In the genomic region with DNA sequence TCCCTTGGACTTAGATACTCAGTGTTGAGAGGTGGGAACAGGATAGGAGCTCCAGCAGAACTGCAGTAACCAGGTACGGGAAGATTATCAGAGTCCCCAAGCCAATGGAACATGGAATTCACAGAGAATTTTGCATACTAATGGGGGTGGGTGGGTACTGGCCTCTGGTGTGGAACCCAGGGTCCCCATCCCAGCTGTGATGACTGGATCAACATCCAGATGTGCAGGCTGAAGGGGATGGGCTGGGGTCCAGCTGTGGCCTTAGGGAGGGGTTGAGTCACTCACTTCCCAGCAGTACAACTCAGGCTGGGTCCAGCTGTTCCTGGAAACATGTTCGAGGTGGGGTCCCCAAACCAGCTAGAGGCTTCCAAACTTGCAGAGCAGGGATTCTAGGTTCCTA, we compare ENCODE assay signal across 29 mouse cellular contexts. TPM values are rescaled to one million over a fixed set of nuclear protein-coding genes. Genes with fewer than 3 reads are reported as not detected.
DNase-seq lines count a peak whose midpoint lies in the region; ATAC-seq and TF ChIP-seq lines count a peak whose summit lies in the region.
"Had no signal": no experiment of that assay in that cellular context is flagged by ENCODE, and none has a peak within 500 bp of the region (broad histone marks: within the 10 kb centered on the region; RNA-seq: fewer than 3 reads in every experiment).

No protein-coding gene starts in this region.

- 86% methylated on average over 2 of the region's 2 CpGs for whole genome bisulfite sequencing in midbrain, embryonic 11.5 days
- WGBS in midbrain, embryonic 14.5 days: 67% methylated on average over 2 of the region's 2 CpGs
- 78% methylated on average over 2 of the region's 2 CpGs for WGBS in small intestine, adult 2 months

- no peak for TF ChIP-seq POLR2A in small intestine, adult 2 months (IDR thresholded peaks at IDR 0.05; ENCODE audit: low read depth, low read length)

- no peak overlapping the region for H3K9ac ChIP-seq in midbrain, embryonic 11.5 days (ENCODE audit: low read length)
- no peak overlapping the region for H3K9ac ChIP-seq in midbrain, embryonic 14.5 days (replicated peaks; ENCODE audit: low read length)
- H3K9ac ChIP-seq: embryonic facial prominence, embryonic 12.5 days; hindbrain, embryonic 13.5 days had no signal

- H3K4me3 ChIP-seq in midbrain, embryonic 11.5 days (ENCODE audit: low read depth, low read length): no peak overlapping the region
- H3K4me3 ChIP-seq in midbrain, embryonic 14.5 days (replicated peaks; ENCODE audit: low read depth, low read length): no peak overlapping the region
- no peak overlapping the region for H3K4me3 ChIP-seq in small intestine, adult 2 months (ENCODE audit: low read depth, low read length)
- H3K4me3 ChIP-seq: embryonic facial prominence, embryonic 12.5 days; hindbrain, embryonic 13.5 days; limb, embryonic 10.5 days; midbrain, embryonic 10.5 days had no signal

- no peak overlapping the region for H3K4me2 ChIP-seq in midbrain, embryonic 11.5 days
- H3K4me2 ChIP-seq in midbrain, embryonic 14.5 days (ENCODE audit: low read length): no peak overlapping the region
- H3K4me2 ChIP-seq: embryonic facial prominence, embryonic 12.5 days; hindbrain, embryonic 13.5 days had no signal

- H3K27ac ChIP-seq in midbrain, embryonic 11.5 days (ENCODE audit: low read depth, low read length): no peak overlapping the region
- H3K27ac ChIP-seq in midbrain, embryonic 14.5 days (replicated peaks; ENCODE audit: low read depth, low read length): no peak overlapping the region
- H3K27ac ChIP-seq in small intestine, adult 2 months (ENCODE audit: insufficient read depth, low read depth, low read length): peak overlapping the region; percentile 10; the same call in 1 of the 2 replicates
- H3K27ac ChIP-seq: embryonic facial prominence, embryonic 12.5 days; hindbrain, embryonic 13.5 days; limb, embryonic 10.5 days; midbrain, embryonic 10.5 days had no signal

- intact Hi-C loops in heart, postnatal 36 days (cut with DNase I): no loop called here

- ATAC-seq in midbrain, embryonic 11.5 days (ENCODE audit: low FRiP score): no peak
- no peak for ATAC-seq in midbrain, embryonic 14.5 days (ENCODE audit: low FRiP score, low TSS enrichment)
- ATAC-seq: inflammation-experienced regulatory T-cells, adult 6 months; lung, postnatal 0 days had no signal

- H3K4me1 ChIP-seq in midbrain, embryonic 11.5 days (ENCODE audit: control insufficient read depth, insufficient read depth, low read length): peaks cover 25% of the 10 kb centered on the region
- peaks cover 24% of the 10 kb centered on the region for H3K4me1 ChIP-seq in midbrain, embryonic 14.5 days (ENCODE audit: control insufficient read depth, insufficient read depth, low read length)
- H3K4me1 ChIP-seq in small intestine, adult 2 months (ENCODE audit: control insufficient read depth, insufficient read depth, insufficient read length, low read length): peaks cover 33% of the 10 kb centered on the region

- no peaks in the 10 kb centered on the region for H3K9me3 ChIP-seq in midbrain, embryonic 11.5 days (ENCODE audit: control insufficient read depth, low read length)
- no peaks in the 10 kb centered on the region for H3K9me3 ChIP-seq in midbrain, embryonic 14.5 days (ENCODE audit: control insufficient read depth, low read length)
- H3K9me3 ChIP-seq: embryonic facial prominence, embryonic 12.5 days; hindbrain, embryonic 13.5 days; limb, embryonic 10.5 days; midbrain, embryonic 10.5 days had no signal

- no peaks in the 10 kb centered on the region for H3K36me3 ChIP-seq in midbrain, embryonic 11.5 days (ENCODE audit: control insufficient read depth, insufficient read depth, low read length)
- H3K36me3 ChIP-seq in midbrain, embryonic 14.5 days (ENCODE audit: control insufficient read depth, insufficient read depth, low read length): no peaks in the 10 kb centered on the region
- H3K36me3 ChIP-seq in small intestine, adult 2 months (ENCODE audit: control insufficient read depth, insufficient read depth, low read length): 0 out of 2 replicates have a peak, but pooled peaks cover 2% of the 10 kb centered on the region
- H3K36me3 ChIP-seq: embryonic facial prominence, embryonic 12.5 days; hindbrain, embryonic 13.5 days; limb, embryonic 10.5 days; midbrain, embryonic 10.5 days had no signal

- peak; percentile 57 to 71 for DNase-seq in heart, adult 18-20 months
- no peak for DNase-seq in heart, postnatal 36 days
- DNase-seq in midbrain, embryonic 11.5 days (ENCODE audit: low spot score, missing footprints): peak; percentile 65
- DNase-seq in midbrain, embryonic 14.5 days: no peak
- peak; percentile 53 for DNase-seq in NIH3T3 (ENCODE audit: low read depth)
- no peak for DNase-seq in natural killer cell, adult 2 months (ENCODE audit: low spot score in 2 of 2)
- DNase-seq in urinary bladder, postnatal 14 days (ENCODE audit: low spot score): no peak
- DNase-seq: adrenal gland, postnatal 14 days; cerebellum, postnatal 25 days; gastrocnemius, postnatal 25 days; kidney, adult 8-10 months; kidney, postnatal 10 days; liver; thymus, adult 18-20 months; thymus, postnatal 4 days had no signal

- peaks cover 8% of the 10 kb centered on the region for H3K27me3 ChIP-seq in midbrain, embryonic 11.5 days (ENCODE audit: control insufficient read depth, insufficient read depth, low read length)
- 0 out of 2 replicates have a peak, but pooled peaks cover 9% of the 10 kb centered on the region for H3K27me3 ChIP-seq in midbrain, embryonic 14.5 days (ENCODE audit: control insufficient read depth, insufficient read depth, low read length)
- no peaks in the 10 kb centered on the region for H3K27me3 ChIP-seq in small intestine, adult 2 months (ENCODE audit: control insufficient read depth, insufficient read depth, low read length)

- no peak for TF ChIP-seq CTCF in small intestine, adult 2 months (IDR thresholded peaks at IDR 0.05; ENCODE audit: extremely low read depth, insufficient read length, insufficient replicate concordance, low read depth, low read length)

RNA-seq across cellular contexts. Expression of a gene that starts 2.5 kb away (rescaled TPM):
- 1 to 10 TPM; 2.7 TPM for total RNA-seq in heart, adult 18-20 months (2021)
- 1 to 10 TPM; 2.7 to 2.9 TPM for total RNA-seq in heart, postnatal 36 days (2021)
- 11.4 and 11.8 TPM in 2 replicates for polyA plus RNA-seq in midbrain, embryonic 11.5 days (2014; fragmentation: Nextera tagmentation; extraction: Ambion mirVana)
- 25.8 and 31.4 TPM in 2 replicates for polyA plus RNA-seq in midbrain, embryonic 14.5 days (2014; fragmentation: Nextera tagmentation; extraction: Ambion mirVana)
- polyA plus RNA-seq in small intestine, adult 2 months (2012; rRNA removed): 26.3 and 56.9 TPM in 2 replicates

RNA-seq across cellular contexts. Expression of a gene that starts 9.4 kb away (rescaled TPM):
- total RNA-seq in heart, adult 18-20 months (2021): 10 to 100 TPM; 11.0 to 13.9 TPM
- total RNA-seq in heart, postnatal 36 days (2021): 10 to 100 TPM; 14.9 to 26.9 TPM
- polyA plus RNA-seq in midbrain, embryonic 11.5 days (2014; fragmentation: Nextera tagmentation; extraction: Ambion mirVana): 3.4 and 4.5 TPM in 2 replicates
- 4.3 and 5.7 TPM in 2 replicates for polyA plus RNA-seq in midbrain, embryonic 14.5 days (2014; fragmentation: Nextera tagmentation; extraction: Ambion mirVana)
- 122 and 329 TPM in 2 replicates for polyA plus RNA-seq in small intestine, adult 2 months (2012; rRNA removed)

RNA-seq across cellular contexts. Expression of a gene that starts 18.3 kb away (rescaled TPM):
- total RNA-seq in heart, adult 18-20 months (2021): 10 to 100 TPM; 45.6 to 48.4 TPM
- 10 to 100 TPM; 48.6 to 56.7 TPM for total RNA-seq in heart, postnatal 36 days (2021)
- polyA plus RNA-seq in midbrain, embryonic 11.5 days (2014; fragmentation: Nextera tagmentation; extraction: Ambion mirVana): 113 and 121 TPM in 2 replicates
- 51.7 and 54.4 TPM in 2 replicates for polyA plus RNA-seq in midbrain, embryonic 14.5 days (2014; fragmentation: Nextera tagmentation; extraction: Ambion mirVana)
- polyA plus RNA-seq in small intestine, adult 2 months (2012; rRNA removed): 14.5 and 29.1 TPM in 2 replicates

RNA-seq across cellular contexts. Expression of a gene that starts 18.5 kb away (rescaled TPM):
- 100 to 1,000 TPM; 648 to 740 TPM for total RNA-seq in heart, adult 18-20 months (2021)
- total RNA-seq in heart, postnatal 36 days (2021): 100 to 1,000 TPM; 633 to 676 TPM
- 1,298 and 1,349 TPM in 2 replicates for polyA plus RNA-seq in midbrain, embryonic 11.5 days (2014; fragmentation: Nextera tagmentation; extraction: Ambion mirVana)
- polyA plus RNA-seq in midbrain, embryonic 14.5 days (2014; fragmentation: Nextera tagmentation; extraction: Ambion mirVana): 1,531 and 1,588 TPM in 2 replicates
- polyA plus RNA-seq in small intestine, adult 2 months (2012; rRNA removed): 70.6 and 141 TPM in 2 replicates

RNA-seq across cellular contexts. Expression of a gene that starts 18.7 kb away (rescaled TPM):
- 1 to 10 TPM in 1 of 2 experiments, not detected in 1; 2.3 TPM for total RNA-seq in heart, adult 18-20 months (2021)
- 1 to 10 TPM in 1 of 2 experiments, not detected in 1; 1.0 TPM for total RNA-seq in heart, postnatal 36 days (2021)
- not detected in 2 replicates for polyA plus RNA-seq in midbrain, embryonic 11.5 days (2014; fragmentation: Nextera tagmentation; extraction: Ambion mirVana)
- not detected in 2 replicates for polyA plus RNA-seq in midbrain, embryonic 14.5 days (2014; fragmentation: Nextera tagmentation; extraction: Ambion mirVana)
- 3.2 TPM in 1 of 2 replicates, not detected in the other for polyA plus RNA-seq in small intestine, adult 2 months (2012; rRNA removed)
- total RNA-seq: gastrocnemius, postnatal 25 days; layer of hippocampus, adult 18-20 months; layer of hippocampus, postnatal 14 days; neutrophil, adult 5-6 weeks had no signal
- polyA plus RNA-seq: C2C12; embryonic facial prominence, embryonic 12.5 days; forebrain, embryonic 11.5 days; heart, embryonic 16.5 days; hindbrain, embryonic 13.5 days; inflammation-experienced regulatory T-cells, adult 6 months; limb, embryonic 10.5 days; midbrain, embryonic 10.5 days; stomach, embryonic 16.5 days had no signal

Comparison
In these comparisons a context has a peak if more than half of its experiments do, and no peak if none do; other contexts are left out.
1. DNase-seq: peak in heart, adult 18-20 months (2 of 2), midbrain, embryonic 11.5 days (single experiment) and NIH3T3 (single experiment); none in heart, postnatal 36 days (0 of 2), midbrain, embryonic 14.5 days (single experiment), natural killer cell, adult 2 months (0 of 2) and urinary bladder, postnatal 14 days (single experiment).
2. RNA of a gene that starts 9.4 kb away (polyA plus RNA-seq): 122 to 329 TPM in small intestine, adult 2 months; 4.3 to 5.7 TPM in midbrain, embryonic 14.5 days and 3.4 to 4.5 TPM in midbrain, embryonic 11.5 days; every median in the first group is over 10 times any median in the second.